Mouse (Mus musculus): ENCODE data around the gene Stmnd1. TPM values are rescaled to one million over a fixed set of nuclear protein-coding genes. Genes with fewer than 3 reads are reported as not detected.

Gene Stmnd1
- polyA plus RNA-seq, 1 experiment from 2014 or later, result not detected

GRCm38 (mm10) chr13:46253753-46254152 lies 19.8 kb upstream of the Stmnd1 start:
- no peaks in the 10 kb centered on the region for H3K36me3 ChIP-seq (ENCODE audit: control insufficient read depth, insufficient read depth)
- no peak for ATAC-seq (ENCODE audit: low read depth)
- H3K27ac ChIP-seq (ENCODE audit: low read length), result no peak overlapping the region
- no peak overlapping the region for H3K4me2 ChIP-seq (ENCODE audit: low read depth, low read length)
- H3K9me3 ChIP-seq (replicated peaks; ENCODE audit: control insufficient read depth, low read length), result no peaks in the 10 kb centered on the region
- 59% methylated on average over 3 of the region's 3 CpGs for WGBS (ENCODE audit: insufficient replicate concordance)
- peaks cover 4% of the 10 kb centered on the region; the same call in 1 of the 2 replicates for H3K4me1 ChIP-seq (ENCODE audit: control insufficient read depth, low read depth, low read length)
- H3K4me3 ChIP-seq (ENCODE audit: low read depth, low read length), result no peak overlapping the region
- no peak overlapping the region for H3K9ac ChIP-seq (ENCODE audit: low read depth, low read length)
- no peaks in the 10 kb centered on the region for H3K27me3 ChIP-seq (ENCODE audit: control insufficient read depth, insufficient read depth, low read depth, low read length)

- H3K9ac ChIP-seq (ENCODE audit: low read depth, low read length), result no peak overlapping the region
- no peaks in the 10 kb centered on the region for H3K27me3 ChIP-seq (ENCODE audit: control insufficient read depth, insufficient read depth, low read depth, low read length)
- ATAC-seq (ENCODE audit: low read depth), result no peak
- 72% methylated on average over 5 of the region's 5 CpGs for WGBS (ENCODE audit: insufficient replicate concordance)
- no peaks in the 10 kb centered on the region for H3K9me3 ChIP-seq (replicated peaks; ENCODE audit: control insufficient read depth, low read length)
- no peak overlapping the region for H3K4me3 ChIP-seq (ENCODE audit: low read depth, low read length)
- no peaks in the 10 kb centered on the region for H3K36me3 ChIP-seq (ENCODE audit: control insufficient read depth, insufficient read depth)
- no peak overlapping the region for H3K4me2 ChIP-seq (ENCODE audit: low read depth, low read length)
- no peak overlapping the region for H3K27ac ChIP-seq (ENCODE audit: low read length)
- H3K4me1 ChIP-seq (ENCODE audit: control insufficient read depth, low read depth, low read length), result peaks cover 4% of the 10 kb centered on the region; the same call in 1 of the 2 replicates
These were observed 19.4 kb upstream of the Stmnd1 start for GRCm38 (mm10) chr13:46254171-46254570.

- H3K36me3 ChIP-seq (ENCODE audit: control insufficient read depth, insufficient read depth), result no peaks in the 10 kb centered on the region
These were observed 17.9 kb upstream of the Stmnd1 start for GRCm38 (mm10) chr13:46255616-46256015.

GRCm38 (mm10) chr13:46257847-46258246 lies 15.7 kb upstream of the Stmnd1 start:
- no peak overlapping the region for H3K9ac ChIP-seq (ENCODE audit: low read depth, low read length)
- no peaks in the 10 kb centered on the region for H3K27me3 ChIP-seq (ENCODE audit: control insufficient read depth, insufficient read depth, low read depth, low read length)
- H3K4me2 ChIP-seq (ENCODE audit: low read depth, low read length), result no peak overlapping the region
- no peaks in the 10 kb centered on the region for H3K9me3 ChIP-seq (replicated peaks; ENCODE audit: control insufficient read depth, low read length)
- no peaks in the 10 kb centered on the region for H3K36me3 ChIP-seq (ENCODE audit: control insufficient read depth, insufficient read depth)
- H3K4me1 ChIP-seq (ENCODE audit: control insufficient read depth, low read depth, low read length), result peaks cover 4% of the 10 kb centered on the region; the same call in 1 of the 2 replicates
- ATAC-seq (ENCODE audit: low read depth), result no peak
- 4% methylated on average over 4 of the region's 4 CpGs for WGBS (ENCODE audit: insufficient replicate concordance)
- no peak overlapping the region for H3K27ac ChIP-seq (ENCODE audit: low read length)
- no peak overlapping the region for H3K4me3 ChIP-seq (ENCODE audit: low read depth, low read length)

More at GRCm38 (mm10) chr13:46255616-46256015, 17.9 kb upstream of the Stmnd1 start:
- H3K4me2 ChIP-seq (ENCODE audit: low read depth, low read length), result no peak overlapping the region
- no peak overlapping the region for H3K9ac ChIP-seq (ENCODE audit: low read depth, low read length)
- 17% methylated on average over 6 of the region's 6 CpGs for WGBS (ENCODE audit: insufficient replicate concordance)
- no peak overlapping the region for H3K4me3 ChIP-seq (ENCODE audit: low read depth, low read length)
- peaks cover 4% of the 10 kb centered on the region; the same call in 1 of the 2 replicates for H3K4me1 ChIP-seq (ENCODE audit: control insufficient read depth, low read depth, low read length)
- H3K27ac ChIP-seq (ENCODE audit: low read length), result no peak overlapping the region
- peak; percentile 50; the same call in 1 of the 2 replicates for ATAC-seq (ENCODE audit: low read depth)
- H3K9me3 ChIP-seq (replicated peaks; ENCODE audit: control insufficient read depth, low read length), result no peaks in the 10 kb centered on the region
- H3K27me3 ChIP-seq (ENCODE audit: control insufficient read depth, insufficient read depth, low read depth, low read length), result no peaks in the 10 kb centered on the region

- H3K9ac ChIP-seq (ENCODE audit: low read depth, low read length), result no peak overlapping the region
- no peaks in the 10 kb centered on the region for H3K36me3 ChIP-seq (ENCODE audit: control insufficient read depth, insufficient read depth)
- WGBS (ENCODE audit: insufficient replicate concordance), result 18% methylated on average over 4 of the region's 4 CpGs
- ATAC-seq (ENCODE audit: low read depth), result no peak
- no peak overlapping the region for H3K4me3 ChIP-seq (ENCODE audit: low read depth, low read length)
- no peaks in the 10 kb centered on the region for H3K9me3 ChIP-seq (replicated peaks; ENCODE audit: control insufficient read depth, low read length)
- H3K27ac ChIP-seq (ENCODE audit: low read length), result no peak overlapping the region
- no peak overlapping the region for H3K4me2 ChIP-seq (ENCODE audit: low read depth, low read length)
- H3K27me3 ChIP-seq (ENCODE audit: control insufficient read depth, insufficient read depth, low read depth, low read length), result no peaks in the 10 kb centered on the region
- H3K4me1 ChIP-seq (ENCODE audit: control insufficient read depth, low read depth, low read length), result peaks cover 4% of the 10 kb centered on the region; the same call in 1 of the 2 replicates
These were observed 14.0 kb upstream of the Stmnd1 start for GRCm38 (mm10) chr13:46259526-46259925.

- Histone ChIP-seq H3K4me1 (ENCODE audit: control insufficient read depth, low read depth, low read length) (no peaks in the 10 kb centered on the region), H3K36me3 (ENCODE audit: control insufficient read depth, insufficient read depth) (no peaks in the 10 kb centered on the region), H3K9ac (ENCODE audit: low read depth, low read length) (no peak overlapping the region), H3K27me3 (ENCODE audit: control insufficient read depth, insufficient read depth, low read depth, low read length) (no peaks in the 10 kb centered on the region), H3K4me3 (ENCODE audit: low read depth, low read length) (no peak overlapping the region), H3K9me3 (replicated peaks; ENCODE audit: control insufficient read depth, low read length) (no peaks in the 10 kb centered on the region), H3K27ac (ENCODE audit: low read length) (no peak overlapping the region), H3K4me2 (ENCODE audit: low read depth, low read length) (no peak overlapping the region)
- no peak for ATAC-seq (ENCODE audit: low read depth)
- WGBS (ENCODE audit: insufficient replicate concordance), result 61% methylated on average over 3 of the region's 3 CpGs
These were observed 12.3 kb upstream of the Stmnd1 start for GRCm38 (mm10) chr13:46261244-46261643.

- Histone ChIP-seq H3K9me3 (replicated peaks; ENCODE audit: control insufficient read depth, low read length) (no peaks in the 10 kb centered on the region), H3K9ac (ENCODE audit: low read depth, low read length) (no peak overlapping the region), H3K27ac (ENCODE audit: low read length) (no peak overlapping the region), H3K36me3 (ENCODE audit: control insufficient read depth, insufficient read depth) (no peaks in the 10 kb centered on the region), H3K4me2 (ENCODE audit: low read depth, low read length) (no peak overlapping the region), H3K4me3 (ENCODE audit: low read depth, low read length) (no peak overlapping the region), H3K27me3 (ENCODE audit: control insufficient read depth, insufficient read depth, low read depth, low read length) (no peaks in the 10 kb centered on the region), H3K4me1 (ENCODE audit: control insufficient read depth, low read depth, low read length) (peaks cover 6% of the 10 kb centered on the region)
- ATAC-seq (ENCODE audit: low read depth), result peak; percentile 51; the same call in 1 of the 2 replicates
These were observed 5.7 kb upstream of the Stmnd1 start for GRCm38 (mm10) chr13:46267783-46268182.

GRCm38 (mm10) chr13:46268341-46268740 lies 5.2 kb upstream of the Stmnd1 start:
- Histone ChIP-seq H3K27ac (ENCODE audit: low read length) (no peak overlapping the region), H3K9ac (ENCODE audit: low read depth, low read length) (no peak overlapping the region), H3K4me3 (ENCODE audit: low read depth, low read length) (no peak overlapping the region), H3K4me2 (ENCODE audit: low read depth, low read length) (no peak overlapping the region), H3K4me1 (ENCODE audit: control insufficient read depth, low read depth, low read length) (peaks cover 6% of the 10 kb centered on the region), H3K27me3 (ENCODE audit: control insufficient read depth, insufficient read depth, low read depth, low read length) (no peaks in the 10 kb centered on the region), H3K36me3 (ENCODE audit: control insufficient read depth, insufficient read depth) (no peaks in the 10 kb centered on the region), H3K9me3 (replicated peaks; ENCODE audit: control insufficient read depth, low read length) (no peaks in the 10 kb centered on the region)
- no peak for ATAC-seq (ENCODE audit: low read depth)
- 35% methylated on average over 3 of the region's 3 CpGs for WGBS (ENCODE audit: insufficient replicate concordance)

- 45% methylated on average over 7 of the region's 7 CpGs for WGBS (ENCODE audit: insufficient replicate concordance)
- peaks cover 6% of the 10 kb centered on the region for H3K4me1 ChIP-seq (ENCODE audit: control insufficient read depth, low read depth, low read length)
- H3K9ac ChIP-seq (ENCODE audit: low read depth, low read length), result no peak overlapping the region
- no peak overlapping the region for H3K4me3 ChIP-seq (ENCODE audit: low read depth, low read length)
- no peak for ATAC-seq (ENCODE audit: low read depth)
- H3K9me3 ChIP-seq (replicated peaks; ENCODE audit: control insufficient read depth, low read length), result no peaks in the 10 kb centered on the region
- H3K36me3 ChIP-seq (ENCODE audit: control insufficient read depth, insufficient read depth), result no peaks in the 10 kb centered on the region
- H3K4me2 ChIP-seq (ENCODE audit: low read depth, low read length), result no peak overlapping the region
- H3K27ac ChIP-seq (ENCODE audit: low read length), result no peak overlapping the region
- no peaks in the 10 kb centered on the region for H3K27me3 ChIP-seq (ENCODE audit: control insufficient read depth, insufficient read depth, low read depth, low read length)
These were observed 4.6 kb upstream of the Stmnd1 start for GRCm38 (mm10) chr13:46268815-46269445.

Measured in liver, embryonic 16.5 days (tissue).